Mouse (Mus musculus): ENCODE measurements around the gene Gm11549. TPM values are rescaled to one million over a fixed set of nuclear protein-coding genes. Genes with fewer than 3 reads are reported as not detected.

Gene Gm11549
- polyA plus RNA-seq, 2 experiments: 0.01 TPM; not detected in 1

GRCm38 (mm10) chr3:36501546-36501945 lies 20.1 kb downstream of the Gm11549 start:
- no peak overlapping the region for H3K9ac ChIP-seq (replicated peaks)
- H3K4me2 ChIP-seq (ENCODE audit: low read depth): no peak overlapping the region

GRCm38 (mm10) chr3:36500976-36501375 lies 20.6 kb downstream of the Gm11549 start:
- Histone ChIP-seq H3K9me3 (ENCODE audit: control insufficient read depth, low read length) (no peaks in the 10 kb centered on the region), H3K27ac (no peak overlapping the region), H3K4me2 (ENCODE audit: low read depth) (no peak overlapping the region), H3K36me3 (replicated peaks; ENCODE audit: control insufficient read depth, insufficient read depth, low read depth) (no peaks in the 10 kb centered on the region), H3K27me3 (ENCODE audit: control insufficient read depth, insufficient read depth, low read length) (no peaks in the 10 kb centered on the region), H3K4me3 (ENCODE audit: insufficient read depth in 1 of 2, low read depth in 2 of 2, low read length in 2 of 2) (no peak overlapping the region), H3K4me1 (replicated peaks; ENCODE audit: control insufficient read depth in 2 of 2, insufficient read depth in 2 of 2, low read length in 1 of 2) (no peaks in the 10 kb centered on the region), H3K9ac (replicated peaks) (no peak overlapping the region)
- DNase-seq (ENCODE audit: low read depth in 3 of 3, low spot score in 3 of 3): no peak
- ATAC-seq (ENCODE audit: insufficient read depth): no peak
- 55% methylated on average over 8 of the region's 8 CpGs for WGBS (ENCODE audit: insufficient replicate concordance)
- no peak for TF ChIP-seq CTCF (IDR thresholded peaks at IDR 0.05; ENCODE audit: low read depth)
- no peak for TF ChIP-seq EP300 (IDR thresholded peaks at IDR 0.05; ENCODE audit: low read depth)

More at GRCm38 (mm10) chr3:36501546-36501945, 20.1 kb downstream of the Gm11549 start:
- H3K27me3 ChIP-seq (ENCODE audit: control insufficient read depth, insufficient read depth, low read length): no peaks in the 10 kb centered on the region
- H3K9me3 ChIP-seq (ENCODE audit: control insufficient read depth, low read length): no peaks in the 10 kb centered on the region
- no peaks in the 10 kb centered on the region for H3K4me1 ChIP-seq (replicated peaks; ENCODE audit: control insufficient read depth in 2 of 2, insufficient read depth in 2 of 2, low read length in 1 of 2)
- no peak for ATAC-seq (ENCODE audit: insufficient read depth)
- no peak overlapping the region for H3K4me3 ChIP-seq (ENCODE audit: insufficient read depth in 1 of 2, low read depth in 2 of 2, low read length in 2 of 2)
- no peak overlapping the region for H3K27ac ChIP-seq
- no peak for TF ChIP-seq EP300 (IDR thresholded peaks at IDR 0.05; ENCODE audit: low read depth)
- no peak for TF ChIP-seq CTCF (IDR thresholded peaks at IDR 0.05; ENCODE audit: low read depth)
- H3K36me3 ChIP-seq (replicated peaks; ENCODE audit: control insufficient read depth, insufficient read depth, low read depth): no peaks in the 10 kb centered on the region
- WGBS (ENCODE audit: insufficient replicate concordance): 49% methylated on average over 7 of the region's 7 CpGs
- no peak for DNase-seq (ENCODE audit: low read depth in 3 of 3, low spot score in 3 of 3)

- H3K27me3 ChIP-seq (ENCODE audit: control insufficient read depth, insufficient read depth, low read length): no peaks in the 10 kb centered on the region
- no peaks in the 10 kb centered on the region for H3K4me1 ChIP-seq (replicated peaks; ENCODE audit: control insufficient read depth in 2 of 2, insufficient read depth in 2 of 2, low read length in 1 of 2)
- H3K9me3 ChIP-seq (ENCODE audit: control insufficient read depth, low read length): no peaks in the 10 kb centered on the region
- no peak overlapping the region for H3K4me3 ChIP-seq (ENCODE audit: insufficient read depth in 1 of 2, low read depth in 2 of 2, low read length in 2 of 2)
- no peak for TF ChIP-seq CTCF (IDR thresholded peaks at IDR 0.05; ENCODE audit: low read depth)
- TF ChIP-seq EP300 (IDR thresholded peaks at IDR 0.05; ENCODE audit: low read depth): no peak
- no peak for DNase-seq (ENCODE audit: low read depth in 3 of 3, low spot score in 3 of 3)
- H3K4me2 ChIP-seq (ENCODE audit: low read depth): no peak overlapping the region
- H3K27ac ChIP-seq: no peak overlapping the region
- WGBS (ENCODE audit: insufficient replicate concordance): 86% methylated on average over 7 of the region's 7 CpGs
- no peaks in the 10 kb centered on the region for H3K36me3 ChIP-seq (replicated peaks; ENCODE audit: control insufficient read depth, insufficient read depth, low read depth)
- ATAC-seq (ENCODE audit: insufficient read depth): no peak
- no peak overlapping the region for H3K9ac ChIP-seq (replicated peaks)
Observed at GRCm38 (mm10) chr3:36499418-36499817, 22.2 kb downstream of the Gm11549 start.

GRCm38 (mm10) chr3:36498224-36498623 lies 23.4 kb downstream of the Gm11549 start:
- 68% methylated on average over 6 of the region's 6 CpGs for WGBS (ENCODE audit: insufficient replicate concordance)
- no peaks in the 10 kb centered on the region for H3K4me1 ChIP-seq (replicated peaks; ENCODE audit: control insufficient read depth in 2 of 2, insufficient read depth in 2 of 2, low read length in 1 of 2)
- DNase-seq (ENCODE audit: low read depth in 3 of 3, low spot score in 3 of 3) (no peak), ATAC-seq (ENCODE audit: insufficient read depth) (no peak)
- TF ChIP-seq CTCF (IDR thresholded peaks at IDR 0.05; ENCODE audit: low read depth): no peak
- TF ChIP-seq EP300 (IDR thresholded peaks at IDR 0.05; ENCODE audit: low read depth): no peak
- no peaks in the 10 kb centered on the region for H3K36me3 ChIP-seq (replicated peaks; ENCODE audit: control insufficient read depth, insufficient read depth, low read depth)
- H3K27ac ChIP-seq: no peak overlapping the region
- no peaks in the 10 kb centered on the region for H3K9me3 ChIP-seq (ENCODE audit: control insufficient read depth, low read length)
- H3K27me3 ChIP-seq (ENCODE audit: control insufficient read depth, insufficient read depth, low read length): no peaks in the 10 kb centered on the region
- H3K9ac ChIP-seq (replicated peaks): no peak overlapping the region
- no peak overlapping the region for H3K4me3 ChIP-seq (ENCODE audit: insufficient read depth in 1 of 2, low read depth in 2 of 2, low read length in 2 of 2)
- no peak overlapping the region for H3K4me2 ChIP-seq (ENCODE audit: low read depth)

GRCm38 (mm10) chr3:36496746-36497145 lies 24.9 kb downstream of the Gm11549 start:
- Histone ChIP-seq H3K4me2 (ENCODE audit: low read depth) (no peak overlapping the region), H3K9me3 (ENCODE audit: control insufficient read depth, low read length) (no peaks in the 10 kb centered on the region), H3K36me3 (replicated peaks; ENCODE audit: control insufficient read depth, insufficient read depth, low read depth) (no peaks in the 10 kb centered on the region), H3K27me3 (ENCODE audit: control insufficient read depth, insufficient read depth, low read length) (no peaks in the 10 kb centered on the region), H3K9ac (replicated peaks) (no peak overlapping the region), H3K27ac (no peak overlapping the region), H3K4me3 (ENCODE audit: insufficient read depth in 1 of 2, low read depth in 2 of 2, low read length in 2 of 2) (no peak overlapping the region), H3K4me1 (replicated peaks; ENCODE audit: control insufficient read depth in 2 of 2, insufficient read depth in 2 of 2, low read length in 1 of 2) (peaks cover 0 to 2% of the 10 kb centered on the region in 2 experiments; a peak in 1 of 4 replicates)
- peak in 1 of 3 experiments; percentile 22 for DNase-seq (ENCODE audit: low read depth in 3 of 3, low spot score in 3 of 3)
- peak; percentile 72 for TF ChIP-seq CTCF (IDR thresholded peaks at IDR 0.05; ENCODE audit: low read depth)
- no peak for TF ChIP-seq EP300 (IDR thresholded peaks at IDR 0.05; ENCODE audit: low read depth)
- ATAC-seq (ENCODE audit: insufficient read depth): no peak
- WGBS (ENCODE audit: insufficient replicate concordance): 15% methylated on average over 14 of the region's 14 CpGs
